Mouse (Mus musculus): ENCODE data around the gene Pfdn6. TPM values are rescaled to one million over a fixed set of nuclear protein-coding genes. Genes with fewer than 3 reads are reported as not detected.
A peak's percentile ranks its signal among the peaks of the same experiment; 100 is the strongest.
"Not testable (repeated sequence)": the region's sequence is repeated elsewhere in the genome, so short reads cannot be mapped to it uniquely, and the experiment has no call there.

The Pfdn6 gene
- polyA plus RNA-seq, 1 experiment from 2014 or later: 147 TPM

GRCm38 (mm10) chr17:33901653-33902052, 38.5 kb downstream of the Pfdn6 start:
- Histone ChIP-seq H3K4me2 (ENCODE audit: low read length) (no peak overlapping the region), H3K36me3 (ENCODE audit: insufficient read depth, low read length) (no peaks in the 10 kb centered on the region), H3K27ac (no peak overlapping the region), H3K4me3 (replicated peaks; ENCODE audit: low read depth, low read length) (no peak overlapping the region), H3K9me3 (replicated peaks; ENCODE audit: low read length) (no peaks in the 10 kb centered on the region), H3K27me3 (ENCODE audit: insufficient read depth, low read length) (no peaks in the 10 kb centered on the region), H3K9ac (ENCODE audit: low read depth, low read length) (no peak overlapping the region), H3K4me1 (replicated peaks; ENCODE audit: insufficient read depth, low read length) (no peaks in the 10 kb centered on the region)
- DNase-seq (ENCODE audit: low spot score): no peak
- ATAC-seq (replicated peaks; ENCODE audit: low FRiP score, low read depth): no peak
- 67% methylated on average over 4 of the region's 4 CpGs for WGBS
- no peak for TF ChIP-seq CTCF (IDR thresholded peaks at IDR 0.05; ENCODE audit: low read depth)

GRCm38 (mm10) chr17:33900989-33901314, 39.2 kb downstream of the Pfdn6 start:
- H3K4me2 ChIP-seq (ENCODE audit: low read length): no peak overlapping the region
- TF ChIP-seq CTCF (IDR thresholded peaks at IDR 0.05; ENCODE audit: low read depth): no peak
- H3K27ac ChIP-seq: no peak overlapping the region
- H3K4me3 ChIP-seq (replicated peaks; ENCODE audit: low read depth, low read length): no peak overlapping the region
- no peaks in the 10 kb centered on the region for H3K4me1 ChIP-seq (replicated peaks; ENCODE audit: insufficient read depth, low read length)
- no peak for ATAC-seq (replicated peaks; ENCODE audit: low FRiP score, low read depth)
- no peak overlapping the region for H3K9ac ChIP-seq (ENCODE audit: low read depth, low read length)
- H3K36me3 ChIP-seq (ENCODE audit: insufficient read depth, low read length): no peaks in the 10 kb centered on the region
- no peaks in the 10 kb centered on the region for H3K27me3 ChIP-seq (ENCODE audit: insufficient read depth, low read length)
- H3K9me3 ChIP-seq (replicated peaks; ENCODE audit: low read length): no peaks in the 10 kb centered on the region
- 85% methylated on average over 4 of the region's 4 CpGs for WGBS
- no peak for DNase-seq (ENCODE audit: low spot score)

DNA sequence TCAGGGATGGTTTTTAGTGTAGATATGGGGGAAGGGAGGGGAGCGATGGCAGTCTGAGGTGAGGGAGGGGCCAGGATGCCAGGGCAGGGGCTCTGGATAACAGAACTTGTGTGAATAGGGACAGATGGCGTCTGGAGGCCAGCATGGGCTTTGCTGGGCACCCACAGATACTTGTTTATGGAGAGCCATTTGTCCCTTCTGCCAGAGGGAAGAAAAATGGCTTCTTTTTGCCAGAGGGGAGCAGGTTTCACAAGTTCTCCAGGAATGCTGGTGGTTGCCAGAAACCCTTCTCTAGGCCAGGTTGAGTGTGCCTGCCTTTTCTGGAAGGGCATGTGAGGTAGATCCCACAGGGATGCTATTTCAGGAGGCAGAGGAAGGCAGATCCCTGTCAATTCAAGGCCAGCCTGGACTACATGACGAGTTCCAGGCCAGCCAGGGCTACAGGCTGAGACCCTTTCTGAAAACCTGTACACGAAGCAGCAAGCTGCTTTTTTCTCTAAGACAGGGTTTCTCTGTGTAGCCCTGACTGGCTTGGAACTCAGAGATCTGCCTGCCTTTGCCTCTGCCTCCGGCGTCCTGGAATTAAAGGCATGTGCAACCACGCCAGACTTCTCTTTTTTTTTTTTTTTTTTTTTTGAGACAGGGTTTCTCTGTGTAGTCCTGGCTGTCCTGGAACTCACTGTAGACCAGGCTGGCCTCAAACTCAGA, 39.7 kb downstream of the Pfdn6 start:
- Histone ChIP-seq H3K9me3 (replicated peaks; ENCODE audit: low read length) (no peaks in the 10 kb centered on the region), H3K36me3 (ENCODE audit: insufficient read depth, low read length) (no peaks in the 10 kb centered on the region), H3K27me3 (ENCODE audit: insufficient read depth, low read length) (no peaks in the 10 kb centered on the region), H3K27ac (no peak overlapping the region), H3K4me2 (ENCODE audit: low read length) (no peak overlapping the region), H3K4me3 (replicated peaks; ENCODE audit: low read depth, low read length) (no peak overlapping the region), H3K9ac (ENCODE audit: low read depth, low read length) (no peak overlapping the region), H3K4me1 (replicated peaks; ENCODE audit: insufficient read depth, low read length) (no peaks in the 10 kb centered on the region)
- TF ChIP-seq CTCF (IDR thresholded peaks at IDR 0.05; ENCODE audit: low read depth): no peak
- WGBS: 63% methylated on average over 7 of the region's 7 CpGs
- DNase-seq (ENCODE audit: low spot score): no peak
- no peak for ATAC-seq (replicated peaks; ENCODE audit: low FRiP score, low read depth)

DNA sequence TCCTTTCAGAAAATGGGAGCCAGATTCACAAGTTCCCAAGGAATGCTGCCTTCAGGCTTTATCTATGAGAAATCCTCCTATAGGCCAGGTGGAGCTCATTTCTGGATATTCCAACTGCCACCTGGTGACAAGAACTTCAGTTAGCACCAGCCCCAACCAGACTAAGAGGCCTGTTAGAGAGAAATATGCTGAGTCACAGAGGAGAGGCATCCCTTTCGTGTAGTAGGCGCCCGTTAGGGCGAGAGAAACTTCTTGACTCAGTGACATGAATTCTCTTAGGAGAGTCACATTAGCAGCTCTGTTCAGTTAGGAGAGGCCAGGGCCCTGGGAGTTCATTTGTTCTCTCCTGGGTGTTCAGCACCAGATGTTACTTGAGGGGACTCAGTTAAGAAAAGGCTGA, 40.5 kb downstream of the Pfdn6 start:
- DNase-seq (ENCODE audit: low spot score) (no peak), ATAC-seq (replicated peaks; ENCODE audit: low FRiP score, low read depth) (no peak)
- Histone ChIP-seq H3K4me2 (ENCODE audit: low read length) (no peak overlapping the region), H3K9ac (ENCODE audit: low read depth, low read length) (no peak overlapping the region), H3K27me3 (ENCODE audit: insufficient read depth, low read length) (no peaks in the 10 kb centered on the region), H3K36me3 (ENCODE audit: insufficient read depth, low read length) (no peaks in the 10 kb centered on the region), H3K4me1 (replicated peaks; ENCODE audit: insufficient read depth, low read length) (no peaks in the 10 kb centered on the region), H3K27ac (no peak overlapping the region), H3K4me3 (replicated peaks; ENCODE audit: low read depth, low read length) (no peak overlapping the region), H3K9me3 (replicated peaks; ENCODE audit: low read length) (no peaks in the 10 kb centered on the region)
- WGBS: 79% methylated on average over 4 of the region's 4 CpGs
- no peak for TF ChIP-seq CTCF (IDR thresholded peaks at IDR 0.05; ENCODE audit: low read depth)

DNA sequence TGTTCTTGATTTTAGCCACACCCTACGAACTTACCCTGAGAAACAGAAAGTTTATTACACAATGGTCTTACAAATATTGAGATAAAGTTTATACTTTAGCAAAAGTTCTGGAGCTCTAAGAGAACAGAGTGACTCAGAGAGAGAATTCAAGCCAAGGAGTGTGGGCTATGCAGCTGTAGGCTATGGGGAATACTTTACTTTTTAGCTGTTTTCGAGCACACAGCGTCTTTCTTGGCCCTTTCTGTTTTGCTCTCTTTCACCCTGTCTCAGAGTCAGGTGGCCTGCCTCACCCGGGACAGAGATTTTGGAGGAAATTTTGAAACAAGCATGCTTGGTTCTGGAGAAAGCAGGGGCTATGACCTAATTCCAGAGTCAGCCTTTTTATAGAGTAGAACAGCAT, 42.0 kb downstream of the Pfdn6 start:
- H3K4me2 ChIP-seq (ENCODE audit: low read length); H3K9ac ChIP-seq (ENCODE audit: low read depth, low read length); DNase-seq (ENCODE audit: low spot score); H3K9me3 ChIP-seq (replicated peaks; ENCODE audit: low read length); H3K36me3 ChIP-seq (ENCODE audit: insufficient read depth, low read length); H3K27me3 ChIP-seq (ENCODE audit: insufficient read depth, low read length); H3K27ac ChIP-seq; H3K4me3 ChIP-seq (replicated peaks; ENCODE audit: low read depth, low read length); H3K4me1 ChIP-seq (replicated peaks; ENCODE audit: insufficient read depth, low read length); ATAC-seq (replicated peaks; ENCODE audit: low FRiP score, low read depth): not testable (repeated sequence)
- WGBS: 87% methylated on average over 4 of the region's 4 CpGs

DNA sequence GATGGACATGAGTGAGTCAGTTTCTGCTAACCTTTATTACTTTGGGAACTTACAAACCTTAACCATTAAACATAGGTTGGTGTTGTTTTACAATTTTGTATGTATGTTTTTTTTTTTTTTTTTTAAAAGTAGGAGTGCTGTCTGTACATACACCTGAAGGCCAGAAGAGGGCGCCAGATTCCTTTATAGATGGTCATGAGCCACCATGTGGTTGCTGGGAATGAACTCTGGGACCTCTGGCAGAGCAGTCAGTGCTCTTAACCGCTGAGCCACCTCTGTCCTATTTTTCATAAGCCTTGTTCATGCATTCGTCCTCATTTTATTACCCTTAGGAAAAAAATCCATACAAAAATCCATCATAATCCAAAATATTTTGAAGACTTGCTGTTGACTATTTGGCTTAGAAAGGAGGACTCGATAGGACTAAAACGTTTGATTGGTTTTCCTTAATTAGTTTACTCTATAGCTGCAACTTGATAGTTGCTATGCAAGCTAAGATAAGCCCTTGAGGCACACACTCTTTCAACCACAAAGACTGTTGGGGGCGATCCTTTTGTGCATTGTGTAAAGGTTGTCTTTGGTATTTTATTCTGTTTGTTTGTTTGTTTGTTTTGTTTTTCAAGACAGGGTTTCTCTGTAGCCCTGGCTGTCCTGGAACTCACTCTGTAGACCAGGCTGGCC, 42.9 kb downstream of the Pfdn6 start:
- no peak overlapping the region for H3K27ac ChIP-seq
- no peak overlapping the region for H3K4me3 ChIP-seq (replicated peaks; ENCODE audit: low read depth, low read length)
- H3K27me3 ChIP-seq (ENCODE audit: insufficient read depth, low read length): no peaks in the 10 kb centered on the region
- H3K36me3 ChIP-seq (ENCODE audit: insufficient read depth, low read length): no peaks in the 10 kb centered on the region
- no peaks in the 10 kb centered on the region for H3K4me1 ChIP-seq (replicated peaks; ENCODE audit: insufficient read depth, low read length)
- DNase-seq (ENCODE audit: low spot score): peak; percentile 85
- no peak overlapping the region for H3K9ac ChIP-seq (ENCODE audit: low read depth, low read length)
- TF ChIP-seq CTCF (IDR thresholded peaks at IDR 0.05; ENCODE audit: low read depth): peak; percentile 89
- H3K9me3 ChIP-seq (replicated peaks; ENCODE audit: low read length): no peaks in the 10 kb centered on the region
- no peak; the same call in 1 of the 2 replicates for ATAC-seq (replicated peaks; ENCODE audit: low FRiP score, low read depth)
- 46% methylated on average over 6 of the region's 6 CpGs for WGBS
- H3K4me2 ChIP-seq (ENCODE audit: low read length): no peak overlapping the region

DNA sequence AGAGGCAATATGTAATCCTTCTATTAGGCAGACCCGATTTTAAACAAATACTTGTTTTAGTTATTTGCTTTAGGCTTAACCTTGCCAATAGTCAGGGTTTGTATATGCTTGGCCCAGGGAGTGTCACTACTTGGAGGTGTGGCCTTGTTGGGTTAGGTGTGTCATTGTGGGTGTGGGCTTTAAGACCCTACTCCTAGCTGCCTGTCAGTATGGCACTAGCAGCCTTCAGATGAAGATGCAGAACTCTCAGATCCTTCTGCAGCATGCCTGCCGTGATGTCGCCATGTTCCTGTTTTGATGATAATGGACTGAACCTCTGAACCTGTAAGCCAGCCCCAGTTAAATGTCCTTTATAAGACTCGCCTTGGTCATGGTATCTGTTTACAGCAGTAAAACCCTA, 47.1 kb downstream of the Pfdn6 start:
- not testable (repeated sequence) for H3K9ac ChIP-seq (ENCODE audit: low read depth, low read length); ATAC-seq (replicated peaks; ENCODE audit: low FRiP score, low read depth); H3K27ac ChIP-seq; H3K4me2 ChIP-seq (ENCODE audit: low read length); DNase-seq (ENCODE audit: low spot score); H3K4me1 ChIP-seq (replicated peaks; ENCODE audit: insufficient read depth, low read length); H3K27me3 ChIP-seq (ENCODE audit: insufficient read depth, low read length); H3K9me3 ChIP-seq (replicated peaks; ENCODE audit: low read length); H3K4me3 ChIP-seq (replicated peaks; ENCODE audit: low read depth, low read length); H3K36me3 ChIP-seq (ENCODE audit: insufficient read depth, low read length)
- WGBS: 69% methylated on average over 4 of the region's 4 CpGs
